Mouse (Mus musculus): ENCODE results near the gene Blm. TPM values are rescaled to one million over a fixed set of nuclear protein-coding genes. Genes with fewer than 3 reads are reported as not detected.

Blm gene
- total RNA-seq, 1 experiment from 2014 or later = 66.2 TPM

DNA sequence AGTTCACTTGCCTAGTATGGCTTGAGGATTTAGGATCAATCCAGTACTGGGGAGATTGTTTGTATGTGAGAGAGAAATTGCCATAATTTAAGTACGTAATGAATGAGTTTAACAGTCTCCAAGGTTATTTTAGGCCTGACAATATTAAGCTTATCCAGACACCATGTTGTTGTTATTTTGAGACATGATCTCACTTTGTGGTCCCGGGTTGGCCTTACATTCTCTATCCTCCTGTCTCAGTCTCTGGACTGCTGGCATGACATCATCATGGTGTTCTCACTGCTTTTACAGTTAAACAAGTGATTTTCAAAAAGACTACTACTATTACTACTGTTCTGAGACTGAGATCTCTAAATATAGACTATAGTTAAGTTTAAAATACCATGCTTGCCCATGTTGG is 66.1 kb downstream of the Blm start:
- no peak for ATAC-seq (replicated peaks; ENCODE audit: low read depth, poor library complexity, severe bottlenecking)

GRCm38 (mm10) chr7:80467334-80467733 is 67.6 kb downstream of the Blm start:
- peak; percentile 66 for ATAC-seq (replicated peaks; ENCODE audit: low read depth, poor library complexity, severe bottlenecking)

- no peak for ATAC-seq (replicated peaks; ENCODE audit: low read depth, poor library complexity, severe bottlenecking)
Measured at GRCm38 (mm10) chr7:80464831-80465230, 70.1 kb downstream of the Blm start.

- ATAC-seq (replicated peaks; ENCODE audit: low read depth, poor library complexity, severe bottlenecking) = no peak
Measured at GRCm38 (mm10) chr7:80461891-80462290, 73.0 kb downstream of the Blm start.

DNA sequence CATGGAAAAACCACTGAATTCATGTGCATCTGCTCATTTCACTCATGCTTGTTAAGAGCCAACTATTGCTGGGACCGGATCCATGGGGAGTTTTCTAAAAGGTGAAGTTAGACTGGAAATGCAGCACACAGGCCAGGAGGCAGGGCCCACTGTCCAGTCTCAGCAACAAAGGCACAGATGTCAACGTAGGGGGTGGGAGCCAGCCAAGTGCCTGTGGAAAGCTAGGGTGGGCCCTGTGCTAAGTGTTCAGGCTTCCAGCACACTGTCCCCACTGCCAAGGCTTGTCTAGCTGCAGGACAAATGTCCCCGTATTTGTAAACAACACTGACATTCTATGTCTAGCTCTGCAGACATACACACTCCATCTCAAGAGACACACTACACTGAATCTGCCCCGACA is 74.0 kb downstream of the Blm start:
- no peak for ATAC-seq (replicated peaks; ENCODE audit: low read depth, poor library complexity, severe bottlenecking)

- ATAC-seq (replicated peaks; ENCODE audit: low read depth, poor library complexity, severe bottlenecking) = no peak
Measured at GRCm38 (mm10) chr7:80460199-80460598, 74.7 kb downstream of the Blm start.

GRCm38 (mm10) chr7:80457831-80458343 is 77.0 kb downstream of the Blm start:
- ATAC-seq (replicated peaks; ENCODE audit: low read depth, poor library complexity, severe bottlenecking) = no peak

DNA sequence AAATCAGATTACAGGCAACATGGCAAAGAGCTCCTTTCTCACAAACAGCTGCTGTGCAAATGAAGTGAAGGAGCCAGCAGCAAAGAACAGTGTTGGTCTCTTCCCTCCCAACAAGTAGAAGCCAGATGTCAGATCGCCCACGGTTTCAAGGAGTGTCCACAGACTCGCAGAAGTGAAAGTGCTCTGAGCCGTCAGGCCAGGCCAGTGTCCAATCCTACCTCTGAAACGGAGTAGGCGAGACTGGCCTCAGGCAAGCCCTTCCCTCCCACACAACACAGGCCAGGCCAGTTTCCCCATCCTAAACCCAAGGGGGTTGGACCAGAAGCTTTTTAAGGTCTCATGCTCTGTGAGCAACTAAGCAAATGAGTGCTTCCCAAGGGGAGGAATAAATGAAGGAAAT is 77.7 kb downstream of the Blm start:
- ATAC-seq (replicated peaks; ENCODE audit: low read depth, poor library complexity, severe bottlenecking) = 0 out of 2 replicates have a peak, but pooled peaks have one; percentile 33

- ATAC-seq (replicated peaks; ENCODE audit: low read depth, poor library complexity, severe bottlenecking) = no peak
Measured at GRCm38 (mm10) chr7:80456327-80456726, 78.6 kb downstream of the Blm start.

GRCm38 (mm10) chr7:80455505-80456160 is 79.3 kb downstream of the Blm start:
- ATAC-seq (replicated peaks; ENCODE audit: low read depth, poor library complexity, severe bottlenecking) = peak; percentile 78

DNA sequence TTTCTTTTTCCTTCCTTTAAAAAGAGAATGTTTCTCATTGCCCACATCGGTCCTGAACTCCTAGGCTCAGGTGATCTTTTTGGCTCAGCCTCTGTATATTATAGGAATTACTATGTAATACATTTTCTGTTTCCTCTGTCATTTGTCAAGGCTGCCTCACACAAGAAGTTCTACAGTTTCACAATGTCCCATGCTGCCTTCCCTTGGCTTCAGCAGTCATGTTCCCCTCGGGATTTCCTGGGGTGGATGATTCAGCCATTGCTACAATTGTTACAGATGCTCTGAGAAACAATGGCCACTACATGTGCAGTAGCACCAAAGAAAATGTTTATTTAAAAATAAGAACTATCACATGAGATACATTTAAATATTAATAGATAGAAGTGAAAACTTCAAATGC is 80.1 kb downstream of the Blm start:
- no peak for ATAC-seq (replicated peaks; ENCODE audit: low read depth, poor library complexity, severe bottlenecking)

DNA sequence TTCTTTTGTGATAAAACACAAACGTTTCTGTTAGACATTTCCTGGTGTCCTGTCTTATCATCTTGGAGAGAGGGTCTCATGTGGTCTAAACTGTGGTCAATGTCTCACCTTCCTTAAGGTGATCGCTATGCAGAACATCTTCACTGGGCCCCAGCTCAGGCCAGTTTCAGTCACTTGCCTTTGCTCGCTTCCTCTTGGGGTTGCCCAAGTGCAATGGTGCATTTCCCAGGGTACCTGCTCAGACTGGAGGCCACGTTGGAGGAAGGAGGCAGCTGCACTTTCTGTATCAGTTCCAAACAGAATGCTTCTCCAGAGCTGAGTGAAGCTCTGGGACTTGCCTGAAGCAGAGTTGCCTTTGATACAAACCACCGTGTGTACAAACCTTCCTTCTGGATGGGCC is 80.9 kb downstream of the Blm start:
- ATAC-seq (replicated peaks; ENCODE audit: low read depth, poor library complexity, severe bottlenecking) = no peak

- no peak for ATAC-seq (replicated peaks; ENCODE audit: low read depth, poor library complexity, severe bottlenecking)
Measured at GRCm38 (mm10) chr7:80453121-80453520, 81.8 kb downstream of the Blm start.

DNA sequence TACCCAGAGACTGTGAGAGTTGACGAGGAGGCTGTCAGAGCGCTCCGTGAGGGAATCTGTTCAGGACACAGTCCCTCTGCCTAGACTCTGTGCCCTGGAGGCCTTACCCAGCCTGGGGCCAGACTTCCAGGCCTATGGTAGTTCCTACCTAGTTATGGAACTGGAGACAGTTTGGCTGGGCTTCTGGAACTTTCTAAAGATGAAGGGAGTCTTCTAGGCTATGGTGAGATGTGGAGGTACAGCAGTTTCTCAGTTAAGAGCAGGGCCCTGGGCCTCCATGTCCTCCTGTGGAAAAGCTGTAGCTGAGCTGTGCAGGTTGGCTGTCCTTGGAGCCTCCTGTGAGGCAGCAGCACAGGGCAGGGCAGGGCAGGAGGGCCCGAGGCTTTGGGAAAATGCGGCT is 82.7 kb downstream of the Blm start:
- ATAC-seq (replicated peaks; ENCODE audit: low read depth, poor library complexity, severe bottlenecking) = no peak

GRCm38 (mm10) chr7:80451550-80452232 is 83.2 kb downstream of the Blm start:
- no peak for ATAC-seq (replicated peaks; ENCODE audit: low read depth, poor library complexity, severe bottlenecking)

DNA sequence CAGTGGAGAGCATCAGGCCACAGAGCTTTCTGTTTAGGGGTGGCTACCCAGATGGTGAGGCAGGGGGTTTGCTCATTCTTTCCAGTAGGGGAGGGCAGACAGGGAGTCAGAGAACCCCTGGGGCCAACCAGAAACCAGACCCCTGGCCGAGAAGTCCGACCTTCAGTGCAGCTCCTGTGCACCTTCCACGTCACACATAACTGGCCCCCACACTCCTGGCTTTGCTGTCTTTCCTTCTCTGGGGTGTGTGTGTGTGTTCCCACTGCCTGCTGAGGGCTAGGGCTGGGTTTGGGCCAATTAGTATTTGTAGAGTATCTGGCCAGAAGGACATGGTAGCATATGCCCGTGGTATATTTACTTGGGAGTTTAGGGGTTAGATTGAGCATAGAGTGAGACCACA is 84.6 kb downstream of the Blm start:
- no peak for ATAC-seq (replicated peaks; ENCODE audit: low read depth, poor library complexity, severe bottlenecking)

DNA sequence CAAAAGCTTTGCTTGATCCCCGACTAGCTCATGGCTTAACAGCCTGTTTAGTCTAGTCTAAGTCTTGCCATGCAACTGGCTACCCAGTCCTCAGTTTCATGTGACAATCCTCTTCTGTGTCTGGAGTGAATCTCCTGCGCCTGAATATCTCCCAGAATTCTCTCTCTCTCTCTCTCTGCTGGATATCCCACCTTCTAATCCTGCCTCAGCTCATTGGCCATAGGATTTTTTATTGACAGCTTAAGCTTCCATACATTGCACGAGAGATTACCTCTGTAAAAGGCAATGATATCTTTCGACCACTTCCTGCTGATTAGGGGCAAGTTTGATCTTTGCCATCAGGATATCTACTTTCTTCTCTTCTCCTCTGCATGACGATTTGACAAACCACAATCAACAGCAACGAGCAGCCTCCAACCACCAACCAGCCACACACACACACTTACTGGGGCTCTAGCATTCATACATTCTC is 85.3 kb downstream of the Blm start:
- ATAC-seq (replicated peaks; ENCODE audit: low read depth, poor library complexity, severe bottlenecking) = peak; percentile 7; the same call in 1 of the 2 replicates

DNA sequence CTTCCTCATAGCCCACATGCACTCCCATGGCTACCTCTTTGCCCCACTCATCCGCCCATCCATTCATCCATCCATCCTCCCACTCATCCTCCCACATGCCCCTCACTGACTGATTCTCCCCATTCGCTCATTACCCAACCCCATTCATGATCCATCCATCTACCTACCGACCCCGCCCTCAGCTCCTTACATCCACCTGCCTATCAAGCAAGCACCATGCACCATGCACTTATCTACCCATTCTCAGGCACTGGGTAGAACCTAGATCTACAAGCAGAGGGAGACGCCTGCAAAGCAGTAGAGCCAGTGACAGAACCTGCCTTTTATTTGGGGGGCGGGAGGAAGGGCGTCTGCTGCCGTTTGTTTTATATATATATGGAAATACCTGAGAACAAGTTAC is 87.6 kb downstream of the Blm start:
- no peak for ATAC-seq (replicated peaks; ENCODE audit: low read depth, poor library complexity, severe bottlenecking)

GRCm38 (mm10) chr7:80446221-80446878 is 88.6 kb downstream of the Blm start:
- ATAC-seq (replicated peaks; ENCODE audit: low read depth, poor library complexity, severe bottlenecking) = no peak

DNA sequence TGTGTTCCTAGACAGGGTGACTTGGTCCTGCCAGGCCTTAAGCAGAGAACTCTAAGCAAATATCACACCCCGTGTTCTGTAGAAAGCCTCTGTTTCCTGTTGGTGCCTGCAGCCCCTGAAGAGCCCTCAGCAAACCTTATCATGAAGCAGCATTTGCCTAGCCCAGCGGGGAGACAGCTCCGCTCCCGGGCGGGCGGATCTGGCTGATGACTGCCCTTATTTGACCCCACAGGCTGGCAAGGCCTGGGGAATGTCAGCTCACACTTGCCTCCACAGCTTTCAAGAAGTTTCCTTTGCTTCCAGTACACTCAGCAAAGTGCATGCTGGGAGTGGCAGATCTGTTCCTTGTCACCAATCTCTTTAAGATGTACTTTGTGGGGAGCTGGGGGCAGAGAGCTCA is 89.4 kb downstream of the Blm start:
- ATAC-seq (replicated peaks; ENCODE audit: low read depth, poor library complexity, severe bottlenecking) = peak; percentile 75

All from common myeloid progenitor, adult 5-6 weeks (primary cell).